Mouse (Mus musculus): Measurements from ENCODE around the gene Tbx18.
A peak's percentile ranks its signal among the peaks of the same experiment; 100 is the strongest.

Tbx18 gene

GRCm38 (mm10) chr9:87710360-87710759, 20.7 kb downstream of the Tbx18 start:
- no peak for DNase-seq

- peak; percentile 65 for DNase-seq
These were observed 22.9 kb downstream of the Tbx18 start for GRCm38 (mm10) chr9:87708151-87708550.

- no peak for DNase-seq
These were observed 28.8 kb downstream of the Tbx18 start for GRCm38 (mm10) chr9:87702267-87702666.

GRCm38 (mm10) chr9:87686981-87687380, 44.1 kb downstream of the Tbx18 start:
- no peak for DNase-seq

- peak; percentile 53 for DNase-seq
These were observed 48.8 kb downstream of the Tbx18 start for GRCm38 (mm10) chr9:87682247-87682646.
